Mouse (Mus musculus) embryonic fibroblast, embryonic 13.5 days (primary cell): ENCODE measurements around the gene Bysl. TPM values are rescaled to one million over a fixed set of nuclear protein-coding genes. Genes with fewer than 3 reads are reported as not detected.
A peak's percentile ranks its signal among the peaks of the same experiment; 100 is the strongest.

ENCODE experiments used
- H3K27ac ChIP-seq: 2 replicates; pipeline ENCODE4 v1.5.1; 2012; ENCODE audit warnings: low read length, control low read depth, inconsistent platforms; ENCODE audit not compliant: insufficient read depth
- H3K4me1 ChIP-seq: 2 replicates; pipeline ENCODE4 v1.6.1; 2011; ENCODE audit warnings: low read length; ENCODE audit not compliant: control insufficient read depth, insufficient read depth
- H3K4me3 ChIP-seq: 2 replicates; pipeline ENCODE4 v1.5.1; 2011; ENCODE audit warnings: mild to moderate bottlenecking, control low read depth, low read length; ENCODE audit not compliant: insufficient read depth
- CTCF ChIP-seq: IDR thresholded peaks from 2 replicates; pipeline ENCODE4 v1.5.1; 2011; ENCODE audit warnings: mild to moderate bottlenecking, control low read depth, low read length, moderate library complexity, borderline replicate concordance; ENCODE audit not compliant: insufficient read depth
- POLR2A ChIP-seq: IDR thresholded peaks from 2 replicates; pipeline ENCODE4 v1.6.1; 2011; ENCODE audit warnings: low read depth, mild to moderate bottlenecking, control low read depth, low read length, moderate library complexity
- polyA plus RNA-seq: library from polyadenylated mRNA; stranded (reverse); fragments of >200 nt; gene quantifications from 2 replicates; pipeline ENCODE4 v1.2.4, GENCODE M21; 2011; ENCODE audit warnings: low read depth; ENCODE audit not compliant: missing spikeins, insufficient read length

The Bysl gene
- polyA plus RNA-seq, 1 experiment = 11.6 TPM

DNA sequence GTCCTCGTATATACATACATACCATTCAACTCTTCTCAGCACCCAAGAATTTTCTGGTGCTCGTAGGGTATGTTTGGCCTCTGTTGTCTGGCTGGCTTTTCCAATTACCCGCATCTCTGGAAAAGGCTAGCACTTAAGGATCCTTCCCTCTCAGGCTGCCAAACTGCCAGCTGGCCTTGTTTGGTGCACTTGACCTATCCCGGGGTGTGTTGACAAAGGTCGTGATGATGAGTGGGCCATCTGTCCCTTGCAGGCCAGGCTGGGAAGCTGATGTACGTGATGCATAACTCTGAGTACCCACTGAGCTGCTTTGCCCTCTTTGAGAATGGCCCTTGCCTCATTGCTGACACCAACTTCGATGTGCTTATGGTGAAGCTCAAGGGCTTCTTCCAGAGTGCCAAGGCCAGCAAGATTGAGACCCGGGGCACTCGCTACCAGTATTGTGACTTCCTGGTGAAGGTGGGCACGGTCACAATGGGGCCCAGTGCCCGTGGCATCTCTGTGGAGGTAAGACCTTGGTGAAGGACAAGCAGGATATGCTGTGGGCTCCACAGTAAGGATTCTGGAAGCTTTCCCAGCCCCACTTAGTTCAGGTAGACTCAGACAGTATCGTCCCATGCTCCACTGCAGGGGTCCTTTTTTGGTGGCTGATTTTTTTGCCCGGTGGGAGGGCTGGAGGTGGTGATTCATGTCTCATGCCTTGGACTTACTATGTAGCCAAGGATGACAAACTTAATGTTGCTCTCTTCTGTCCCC lies 7.4 kb upstream of the Bysl start:
- Histone ChIP-seq H3K4me3 (no peak overlapping the region), H3K4me1 (no peaks in the 10 kb centered on the region), H3K27ac (no peak overlapping the region)
- TF ChIP-seq POLR2A = no peak

GRCm38 (mm10) chr17:47617605-47618307 lies 6.5 kb upstream of the Bysl start:
- H3K27ac ChIP-seq = no peak overlapping the region
- H3K4me1 ChIP-seq = no peaks in the 10 kb centered on the region
- TF ChIP-seq POLR2A (no peak), CTCF (no peak)
- no peak overlapping the region for H3K4me3 ChIP-seq

GRCm38 (mm10) chr17:47616652-47617051 lies 5.4 kb upstream of the Bysl start:
- Histone ChIP-seq H3K4me3 (no peak overlapping the region), H3K27ac (no peak overlapping the region), H3K4me1 (no peaks in the 10 kb centered on the region)
- no peak for TF ChIP-seq POLR2A
- TF ChIP-seq CTCF = no peak

DNA sequence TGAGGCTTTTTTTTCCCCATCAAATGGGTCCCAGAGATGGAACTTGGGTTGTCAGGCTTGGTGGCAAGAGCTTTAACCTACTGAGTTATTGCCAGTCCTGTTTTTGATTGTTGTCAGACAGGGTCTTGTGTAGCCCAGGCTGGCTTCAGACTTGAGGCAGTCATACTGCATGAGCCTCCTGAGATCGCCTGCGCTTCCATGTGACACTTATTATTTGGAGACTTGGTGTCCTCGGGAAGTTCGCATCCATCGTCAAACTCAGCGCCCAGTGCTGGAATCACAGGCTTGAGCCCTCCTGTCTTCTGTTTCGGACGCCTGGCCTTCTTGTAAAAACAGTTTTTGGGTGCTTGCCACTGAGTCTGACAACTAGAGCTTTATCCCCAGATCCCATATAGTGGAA lies 4.8 kb upstream of the Bysl start:
- H3K4me1 ChIP-seq = no peaks in the 10 kb centered on the region

GRCm38 (mm10) chr17:47614018-47614417 lies 2.7 kb upstream of the Bysl start:
- Histone ChIP-seq H3K27ac (no peak overlapping the region), H3K4me3 (no peak overlapping the region), H3K4me1 (no peaks in the 10 kb centered on the region)
- TF ChIP-seq POLR2A = no peak
- TF ChIP-seq CTCF = peak; percentile 56; the same call in 1 of the 2 replicates

More for the DNA sequence above, 4.8 kb upstream of the Bysl start:
- Histone ChIP-seq H3K4me3 (no peak overlapping the region), H3K27ac (no peak overlapping the region)
- TF ChIP-seq POLR2A (no peak), CTCF (no peak)

DNA sequence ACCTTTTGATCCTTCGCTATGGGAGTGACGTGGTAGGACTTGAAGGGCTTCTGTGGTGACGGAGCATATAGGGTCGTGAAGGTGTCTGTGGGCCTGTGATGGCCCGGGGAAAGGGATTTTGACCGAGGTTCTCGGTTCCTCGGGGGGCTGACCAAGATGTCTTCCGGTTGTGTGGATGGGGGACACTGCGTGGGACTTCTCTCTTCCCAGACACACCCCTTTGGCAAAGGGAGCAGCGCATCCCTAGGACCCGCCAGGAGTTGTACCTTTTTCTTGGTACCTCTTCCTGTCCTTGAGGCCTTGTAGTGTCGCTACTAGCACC lies 330 bp upstream of the Bysl start:
- H3K27ac ChIP-seq = peak overlapping the region; percentile 20; the same call in 1 of the 2 replicates
- H3K4me3 ChIP-seq = peak overlapping the region; percentile 82
- TF ChIP-seq CTCF = no peak
- no peak for TF ChIP-seq POLR2A
- H3K4me1 ChIP-seq = no peaks in the 10 kb centered on the region

GRCm38 (mm10) chr17:47609182-47609581 lies 2.1 kb downstream of the Bysl start:
- no peak overlapping the region for H3K27ac ChIP-seq
- no peaks in the 10 kb centered on the region for H3K4me1 ChIP-seq
- TF ChIP-seq POLR2A (no peak), CTCF (no peak)
- no peak overlapping the region for H3K4me3 ChIP-seq

DNA sequence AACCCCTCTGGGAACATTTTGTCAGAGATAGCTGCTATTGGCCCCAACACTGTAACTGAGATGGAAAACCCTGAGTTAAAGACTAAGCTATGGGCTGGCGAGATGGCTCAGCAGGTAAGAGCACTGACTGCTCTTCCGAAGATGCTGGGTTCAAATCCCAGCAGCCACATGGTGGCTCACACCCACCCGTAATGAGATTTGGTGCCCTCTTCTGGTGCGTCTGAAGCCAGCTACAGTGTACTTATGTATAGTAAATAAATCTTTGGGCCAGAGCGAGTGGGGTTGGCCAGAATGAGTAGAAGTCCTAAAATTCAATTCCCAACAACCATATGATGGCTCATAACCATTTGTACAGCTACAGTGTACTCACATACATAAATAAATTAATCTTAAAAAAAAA lies 5.1 kb downstream of the Bysl start:
- Histone ChIP-seq H3K4me1 (no peaks in the 10 kb centered on the region), H3K27ac (no peak overlapping the region), H3K4me3 (no peak overlapping the region)
- TF ChIP-seq POLR2A = no peak
- no peak for TF ChIP-seq CTCF

- no peaks in the 10 kb centered on the region for H3K4me1 ChIP-seq
- no peak for TF ChIP-seq POLR2A
- TF ChIP-seq CTCF = no peak
- no peak overlapping the region for H3K4me3 ChIP-seq
- H3K27ac ChIP-seq = no peak overlapping the region
Observed at GRCm38 (mm10) chr17:47602289-47602688, 9.0 kb downstream of the Bysl start.

DNA sequence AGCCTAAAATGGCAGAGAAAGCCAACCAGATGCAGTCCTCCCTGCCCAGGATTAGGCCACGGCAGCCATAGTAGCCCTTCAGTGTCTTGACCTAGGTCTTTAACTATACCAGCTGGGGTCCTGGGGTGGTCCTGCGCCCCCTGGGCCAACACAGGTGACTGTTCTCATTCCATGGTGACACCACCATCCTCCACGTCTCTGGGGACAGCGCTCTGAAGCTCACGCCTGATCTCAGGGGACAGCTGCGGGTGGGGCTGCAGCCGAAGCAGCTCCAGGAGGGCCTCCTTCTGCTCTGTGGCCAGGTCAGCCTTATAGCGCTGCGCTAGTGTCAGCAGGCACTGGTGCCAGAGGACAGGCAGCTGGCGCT lies 9.9 kb downstream of the Bysl start:
- Histone ChIP-seq H3K27ac (no peak overlapping the region), H3K4me3 (no peak overlapping the region), H3K4me1 (peaks cover 6% of the 10 kb centered on the region)
- TF ChIP-seq POLR2A = no peak
- TF ChIP-seq CTCF = no peak
